Mouse (Mus musculus) lung, postnatal 25 days (tissue): ENCODE measurements around the gene Coro2b.
A peak's percentile ranks its signal among the peaks of the same experiment; 100 is the strongest.

Experiments used
- DNase-seq: peaks from one replicate; pipeline ENCODE4 v3.0.0; 2022; ENCODE audit warnings: low spot score

The Coro2b gene

GRCm38 (mm10) chr9:62513492-62514133 is 23.2 kb downstream of the Coro2b start:
- peak; percentile 51 for DNase-seq

- peak; percentile 59 for DNase-seq
Observed at GRCm38 (mm10) chr9:62510530-62510936, 26.3 kb downstream of the Coro2b start.

DNA sequence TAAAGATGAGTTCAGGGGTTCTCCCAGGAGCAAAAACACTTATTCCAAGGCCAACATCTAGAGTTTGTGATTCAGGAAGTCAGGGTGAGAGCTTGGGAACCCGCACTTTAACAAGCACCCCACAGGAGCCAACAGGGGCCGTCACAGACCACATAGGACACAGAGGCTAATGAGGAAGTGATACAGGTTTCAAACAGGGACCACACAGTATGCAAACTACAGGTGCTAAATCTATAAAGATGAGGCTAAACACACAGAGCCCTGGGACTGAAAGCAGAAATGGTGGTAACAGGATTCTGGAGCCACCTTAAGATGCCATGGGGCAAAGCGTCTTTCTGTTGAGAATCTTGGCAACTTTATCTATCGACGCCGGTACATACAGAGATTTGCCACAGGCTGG is 27.2 kb downstream of the Coro2b start:
- no peak for DNase-seq

- no peak for DNase-seq
Observed at GRCm38 (mm10) chr9:62508740-62509524, 27.9 kb downstream of the Coro2b start.

DNA sequence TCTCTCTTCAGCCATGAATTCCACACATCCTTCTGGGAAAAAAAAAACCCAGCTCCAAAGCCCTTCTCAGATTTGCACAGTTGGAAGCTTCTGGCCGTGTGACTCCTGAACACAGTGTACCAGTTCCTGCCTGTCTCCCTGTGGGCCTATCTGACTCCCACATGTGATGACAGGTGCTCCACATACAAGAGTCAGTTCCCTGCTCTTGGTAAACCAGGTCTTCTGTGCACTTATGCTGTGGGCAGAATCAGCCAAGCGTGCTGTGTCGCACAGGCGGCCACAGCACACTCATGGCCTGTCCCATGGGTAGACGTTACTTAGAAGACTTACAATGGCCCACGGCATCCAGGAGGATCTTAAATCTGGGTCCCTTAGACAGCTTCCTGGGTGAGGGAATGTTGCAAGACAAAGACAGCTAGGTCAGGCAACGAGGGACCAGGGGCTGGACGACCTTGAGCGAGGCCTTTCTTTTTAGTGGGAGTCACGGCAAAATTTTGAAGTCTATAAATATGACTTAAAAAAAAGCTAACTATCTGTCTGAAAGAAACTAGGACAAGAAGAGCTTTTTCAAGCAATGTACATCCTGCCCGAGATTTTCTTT is 30.3 kb downstream of the Coro2b start:
- DNase-seq, result no peak

DNA sequence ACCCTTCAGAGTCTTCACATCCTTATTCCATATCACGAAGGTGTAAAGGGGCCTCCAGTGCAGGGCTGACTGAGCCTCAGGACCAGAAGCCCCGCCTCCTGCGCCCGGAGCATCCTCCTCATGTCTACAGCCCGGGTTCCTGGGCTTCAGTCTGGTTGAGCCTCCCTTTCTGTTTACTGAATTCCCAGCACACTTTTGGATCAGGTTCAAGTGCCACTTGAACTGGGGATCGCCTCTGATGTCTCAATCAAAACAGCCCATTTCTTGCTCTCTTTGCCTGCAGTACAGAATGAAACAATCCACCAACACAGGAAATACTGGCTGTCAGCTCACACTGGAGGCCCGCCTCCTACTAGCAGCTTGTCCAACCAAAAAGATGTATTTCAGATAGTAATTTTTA is 32.7 kb downstream of the Coro2b start:
- peak; percentile 82 for DNase-seq

DNA sequence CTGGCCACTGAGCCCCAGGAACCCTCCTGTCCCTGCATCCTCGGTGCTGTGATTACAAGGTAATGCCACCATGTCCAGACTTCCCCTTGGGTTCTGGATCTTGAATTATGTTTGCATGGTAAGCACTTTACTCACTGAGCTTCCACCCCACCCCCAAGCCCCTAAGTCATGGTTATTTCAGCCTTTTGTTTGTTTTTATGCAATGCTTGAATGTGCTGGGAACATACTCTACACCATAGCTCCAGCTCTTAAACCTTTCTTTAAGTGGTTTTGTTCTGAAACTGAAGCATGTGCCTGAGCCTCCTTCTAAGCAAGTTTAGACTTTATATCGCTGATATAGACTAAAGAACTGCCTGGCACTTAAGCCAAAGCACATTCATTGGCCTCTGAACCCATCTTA is 34.5 kb downstream of the Coro2b start:
- DNase-seq, result peak; percentile 75

DNA sequence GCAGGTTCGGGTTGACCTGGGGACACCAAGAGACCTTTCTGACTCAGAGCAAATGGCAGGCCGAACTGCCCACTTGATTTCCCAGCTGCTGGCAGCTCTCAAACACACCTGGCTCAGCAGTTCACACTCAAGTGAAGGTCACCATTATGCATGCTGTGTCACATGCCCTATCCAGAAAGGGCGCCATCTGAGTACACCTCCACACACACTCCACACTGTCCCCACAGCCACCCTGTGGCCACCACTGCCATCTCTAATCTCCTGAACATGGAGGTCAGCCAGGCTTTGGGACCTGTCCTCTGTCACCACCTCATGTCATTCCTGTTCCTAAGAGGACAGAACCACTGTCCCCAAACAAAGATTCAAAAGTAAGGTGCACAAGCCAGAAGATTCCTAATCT is 35.3 kb downstream of the Coro2b start:
- DNase-seq, result no peak

DNA sequence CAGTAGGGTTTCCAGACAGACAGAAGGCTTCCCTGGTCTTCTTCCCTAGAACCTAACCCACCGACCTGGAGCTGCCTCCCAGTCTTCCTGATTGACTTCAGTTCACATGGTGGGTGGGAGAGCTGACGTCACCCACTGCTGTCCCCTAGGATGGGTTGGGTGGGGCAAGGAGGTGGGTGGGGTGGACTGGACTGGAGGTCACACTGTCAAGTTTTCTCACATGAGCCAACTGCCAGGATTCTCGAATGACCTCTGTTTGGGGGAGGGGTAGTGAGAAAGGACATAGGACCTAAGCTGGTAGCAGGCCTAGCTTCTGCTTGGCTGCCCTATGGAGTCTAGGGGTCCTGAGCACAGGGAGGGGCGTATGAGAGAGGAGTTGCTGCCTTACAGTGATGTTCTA is 36.8 kb downstream of the Coro2b start:
- no peak for DNase-seq

DNA sequence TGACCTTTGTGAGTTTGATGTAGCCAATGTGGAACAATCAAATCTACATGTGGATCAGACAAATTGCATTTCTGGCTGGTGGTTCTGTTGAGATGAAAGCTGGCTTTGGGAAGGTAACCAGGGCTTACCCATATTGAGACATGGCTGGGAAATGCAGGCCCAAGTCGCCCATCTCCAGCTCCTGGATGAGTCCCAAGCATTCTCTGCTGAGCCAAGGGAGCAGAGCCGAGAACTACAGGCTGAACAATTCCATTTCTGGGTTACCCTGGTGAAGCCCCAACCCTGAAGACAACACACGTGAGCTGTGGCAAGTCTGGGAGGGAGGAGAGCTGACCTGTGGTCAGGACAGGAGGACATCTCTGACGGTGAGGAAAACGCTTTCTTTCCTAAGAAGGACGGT is 37.9 kb downstream of the Coro2b start:
- no peak for DNase-seq

GRCm38 (mm10) chr9:62497135-62498092 is 39.4 kb downstream of the Coro2b start:
- peak; percentile 28 for DNase-seq

GRCm38 (mm10) chr9:62492306-62492990 is 44.4 kb downstream of the Coro2b start:
- DNase-seq, result no peak

- DNase-seq, result no peak
Observed at GRCm38 (mm10) chr9:62491611-62492010, 45.2 kb downstream of the Coro2b start.

DNA sequence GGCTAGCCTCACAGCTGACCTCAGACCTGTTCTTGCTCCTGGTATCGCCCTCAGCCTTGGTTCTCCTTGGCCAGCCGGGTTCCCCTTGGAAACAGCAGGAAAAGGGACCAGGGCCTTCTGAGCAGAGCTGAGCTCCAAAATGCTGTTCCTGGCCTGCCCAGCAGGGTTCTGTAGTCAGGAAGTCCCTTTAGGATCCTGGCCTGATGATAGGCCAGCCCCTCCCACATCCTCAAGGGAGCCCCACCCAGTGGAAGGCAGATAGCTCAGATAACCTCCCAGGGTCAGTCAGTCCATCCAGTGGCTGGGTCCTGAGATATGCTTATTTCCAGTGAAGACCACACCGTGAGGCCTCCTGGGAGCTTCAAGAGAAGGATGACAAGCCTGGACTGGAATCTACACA is 45.7 kb downstream of the Coro2b start:
- peak; percentile 75 for DNase-seq

DNA sequence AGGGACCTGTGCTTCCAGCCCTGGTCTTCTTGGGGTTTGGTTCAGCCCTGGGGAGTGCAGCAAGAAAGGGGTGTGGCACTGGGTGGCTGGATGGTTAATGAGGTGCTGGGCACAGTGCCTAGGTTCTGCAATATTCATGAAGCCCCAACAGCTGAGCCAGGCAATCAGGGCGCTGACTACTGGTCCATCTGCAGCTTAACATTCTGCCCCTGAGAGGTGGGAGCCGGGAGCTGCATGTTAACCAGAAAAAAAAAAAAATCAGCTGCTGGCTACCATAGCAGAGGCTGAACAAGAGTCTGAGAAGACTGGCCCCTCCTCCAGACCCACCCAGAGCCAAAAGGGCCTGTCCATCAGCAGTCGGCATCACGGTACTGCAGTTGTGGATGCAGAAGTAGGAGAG is 52.7 kb downstream of the Coro2b start:
- DNase-seq, result no peak

- DNase-seq, result no peak
Observed at GRCm38 (mm10) chr9:62482788-62483187, 54.1 kb downstream of the Coro2b start.

- DNase-seq, result no peak
Observed at GRCm38 (mm10) chr9:62480898-62481642, 55.8 kb downstream of the Coro2b start.

DNA sequence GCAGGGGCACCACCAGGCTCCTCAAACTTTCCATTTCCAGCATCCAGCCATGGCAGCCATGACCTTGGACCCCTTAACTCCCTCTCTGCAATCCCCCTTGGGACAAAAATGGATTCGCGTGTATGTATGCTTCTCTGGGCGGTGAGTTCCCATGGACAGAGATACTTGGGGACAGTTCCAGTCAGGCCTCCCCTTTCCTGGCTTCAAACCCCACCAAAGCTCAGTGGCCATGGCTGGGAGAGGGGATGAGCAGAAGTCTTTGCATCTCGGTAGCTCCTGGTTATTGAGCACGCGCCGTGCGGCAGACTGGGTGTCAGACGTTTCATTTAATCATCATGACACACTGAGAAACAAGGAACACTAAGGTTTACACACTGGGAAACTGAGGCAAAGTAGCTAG is 56.7 kb downstream of the Coro2b start:
- DNase-seq, result no peak

GRCm38 (mm10) chr9:62476782-62477487 is 59.9 kb downstream of the Coro2b start:
- DNase-seq, result peak; percentile 80

DNA sequence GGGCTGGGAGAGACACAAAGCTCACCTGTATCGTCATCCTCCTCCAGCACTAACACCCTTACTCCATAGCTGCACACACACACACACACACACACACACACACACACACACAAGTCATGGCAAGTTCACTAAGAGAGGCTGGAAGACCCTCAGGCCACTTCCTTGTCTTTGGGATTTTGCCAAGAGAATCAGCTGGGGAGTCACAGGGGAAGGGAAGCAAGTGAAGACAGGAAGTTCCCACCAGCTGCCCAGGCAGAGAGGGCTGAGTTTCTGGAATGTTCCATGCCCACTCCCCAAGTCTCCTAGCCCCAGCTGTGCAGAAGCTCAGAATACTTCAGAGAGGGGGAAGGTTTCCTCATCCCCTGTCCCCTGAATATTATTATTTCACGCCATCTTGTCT is 62.6 kb downstream of the Coro2b start:
- no peak for DNase-seq
